Mouse (Mus musculus): Measurements from ENCODE around the gene Fgf5. TPM values are rescaled to one million over a fixed set of nuclear protein-coding genes. Genes with fewer than 3 reads are reported as not detected.

Fgf5 gene
- total and polyA plus RNA-seq, 2 experiments from 2014 or later: not detected

GRCm38 (mm10) chr5:98253147-98253546 is 837 bp upstream of the Fgf5 start:
- TF ChIP-seq EP300 (IDR thresholded peaks at IDR 0.05; ENCODE audit: low read depth) (no peak), CTCF (IDR thresholded peaks at IDR 0.05; ENCODE audit: low read depth) (no peak)
- Histone ChIP-seq H3K4me1 (ENCODE audit: control insufficient read depth, insufficient read depth) (no peaks in the 10 kb centered on the region), H3K4me2 (ENCODE audit: low read depth, low read length) (no peak overlapping the region), H3K4me3 (ENCODE audit: low read depth, low read length) (no peak overlapping the region), H3K9me3 (replicated peaks; ENCODE audit: control insufficient read depth, low read length) (no peaks in the 10 kb centered on the region), H3K27me3 (ENCODE audit: control insufficient read depth, insufficient read depth, low read length) (peaks cover 48% of the 10 kb centered on the region), H3K27ac (ENCODE audit: low read depth) (no peak overlapping the region), H3K9ac (replicated peaks; ENCODE audit: low read depth, low read length) (no peak overlapping the region), H3K36me3 (replicated peaks; ENCODE audit: control insufficient read depth, insufficient read depth, low read length) (no peaks in the 10 kb centered on the region)
- 48% methylated on average over 6 of the region's 6 CpGs for WGBS
- DNase-seq (ENCODE audit: low spot score): no peak
- no peak for ATAC-seq (ENCODE audit: insufficient read depth, low read depth)

- Histone ChIP-seq H3K4me3 (ENCODE audit: low read depth, low read length) (no peak overlapping the region), H3K27ac (ENCODE audit: low read depth) (no peak overlapping the region), H3K4me1 (ENCODE audit: control insufficient read depth, insufficient read depth) (no peaks in the 10 kb centered on the region), H3K36me3 (replicated peaks; ENCODE audit: control insufficient read depth, insufficient read depth, low read length) (no peaks in the 10 kb centered on the region), H3K4me2 (ENCODE audit: low read depth, low read length) (no peak overlapping the region), H3K9ac (replicated peaks; ENCODE audit: low read depth, low read length) (no peak overlapping the region), H3K9me3 (replicated peaks; ENCODE audit: control insufficient read depth, low read length) (no peaks in the 10 kb centered on the region), H3K27me3 (ENCODE audit: control insufficient read depth, insufficient read depth, low read length) (peaks cover 49% of the 10 kb centered on the region)
- WGBS: 9% methylated on average over 12 of the region's 12 CpGs
- ATAC-seq (ENCODE audit: insufficient read depth, low read depth) (no peak), DNase-seq (ENCODE audit: low spot score) (no peak)
- TF ChIP-seq EP300 (IDR thresholded peaks at IDR 0.05; ENCODE audit: low read depth) (no peak), CTCF (IDR thresholded peaks at IDR 0.05; ENCODE audit: low read depth) (no peak)
Observed at GRCm38 (mm10) chr5:98255176-98255575, 1.2 kb downstream of the Fgf5 start.

GRCm38 (mm10) chr5:98255760-98256490 is 1.9 kb downstream of the Fgf5 start:
- ATAC-seq (ENCODE audit: insufficient read depth, low read depth): no peak
- no peak overlapping the region for H3K9ac ChIP-seq (replicated peaks; ENCODE audit: low read depth, low read length)
- no peaks in the 10 kb centered on the region for H3K4me1 ChIP-seq (ENCODE audit: control insufficient read depth, insufficient read depth)
- no peaks in the 10 kb centered on the region for H3K36me3 ChIP-seq (replicated peaks; ENCODE audit: control insufficient read depth, insufficient read depth, low read length)
- H3K4me2 ChIP-seq (ENCODE audit: low read depth, low read length): 0 out of 2 replicates have a peak overlapping the region, but pooled peaks have one; percentile 13
- no peak overlapping the region for H3K27ac ChIP-seq (ENCODE audit: low read depth)
- H3K27me3 ChIP-seq (ENCODE audit: control insufficient read depth, insufficient read depth, low read length): peaks cover 49% of the 10 kb centered on the region
- no peaks in the 10 kb centered on the region for H3K9me3 ChIP-seq (replicated peaks; ENCODE audit: control insufficient read depth, low read length)
- WGBS: 21% methylated on average over 18 of the region's 18 CpGs
- TF ChIP-seq CTCF (IDR thresholded peaks at IDR 0.05; ENCODE audit: low read depth): no peak
- no peak for TF ChIP-seq EP300 (IDR thresholded peaks at IDR 0.05; ENCODE audit: low read depth)
- H3K4me3 ChIP-seq (ENCODE audit: low read depth, low read length): no peak overlapping the region; the same call in 1 of the 2 replicates
- DNase-seq (ENCODE audit: low spot score): no peak

- H3K4me2 ChIP-seq (ENCODE audit: low read depth, low read length): no peak overlapping the region
- no peak for ATAC-seq (ENCODE audit: insufficient read depth, low read depth)
- H3K9ac ChIP-seq (replicated peaks; ENCODE audit: low read depth, low read length): no peak overlapping the region
- no peak overlapping the region for H3K4me3 ChIP-seq (ENCODE audit: low read depth, low read length)
- H3K27me3 ChIP-seq (ENCODE audit: control insufficient read depth, insufficient read depth, low read length): no peaks in the 10 kb centered on the region
- H3K36me3 ChIP-seq (replicated peaks; ENCODE audit: control insufficient read depth, insufficient read depth, low read length): no peaks in the 10 kb centered on the region
- H3K9me3 ChIP-seq (replicated peaks; ENCODE audit: control insufficient read depth, low read length): no peaks in the 10 kb centered on the region
- no peaks in the 10 kb centered on the region for H3K4me1 ChIP-seq (ENCODE audit: control insufficient read depth, insufficient read depth)
- TF ChIP-seq CTCF (IDR thresholded peaks at IDR 0.05; ENCODE audit: low read depth) (no peak), EP300 (IDR thresholded peaks at IDR 0.05; ENCODE audit: low read depth) (no peak)
- no peak for DNase-seq (ENCODE audit: low spot score)
- WGBS: 85% methylated on average over 21 of the region's 21 CpGs
- H3K27ac ChIP-seq (ENCODE audit: low read depth): no peak overlapping the region
Observed at GRCm38 (mm10) chr5:98275318-98275818, 21.4 kb downstream of the Fgf5 start.

- ATAC-seq (ENCODE audit: insufficient read depth, low read depth): no peak
- no peak overlapping the region for H3K4me2 ChIP-seq (ENCODE audit: low read depth, low read length)
- no peaks in the 10 kb centered on the region for H3K9me3 ChIP-seq (replicated peaks; ENCODE audit: control insufficient read depth, low read length)
- H3K4me1 ChIP-seq (ENCODE audit: control insufficient read depth, insufficient read depth): no peaks in the 10 kb centered on the region
- DNase-seq (ENCODE audit: low spot score): no peak
- H3K27ac ChIP-seq (ENCODE audit: low read depth): no peak overlapping the region
- 55% methylated on average over 9 of the region's 9 CpGs for WGBS
- no peaks in the 10 kb centered on the region for H3K36me3 ChIP-seq (replicated peaks; ENCODE audit: control insufficient read depth, insufficient read depth, low read length)
- no peak overlapping the region for H3K9ac ChIP-seq (replicated peaks; ENCODE audit: low read depth, low read length)
- H3K4me3 ChIP-seq (ENCODE audit: low read depth, low read length): no peak overlapping the region
- TF ChIP-seq EP300 (IDR thresholded peaks at IDR 0.05; ENCODE audit: low read depth): no peak
- TF ChIP-seq CTCF (IDR thresholded peaks at IDR 0.05; ENCODE audit: low read depth): no peak
- 0 out of 2 replicates have a peak, but pooled peaks cover 3% of the 10 kb centered on the region for H3K27me3 ChIP-seq (ENCODE audit: control insufficient read depth, insufficient read depth, low read length)
Observed at GRCm38 (mm10) chr5:98281993-98282392, 28.0 kb downstream of the Fgf5 start.
